Mouse (Mus musculus) midbrain, embryonic 12.5 days (tissue): ENCODE results near the gene Lrriq3. TPM values are rescaled to one million over a fixed set of nuclear protein-coding genes. Genes with fewer than 3 reads are reported as not detected.

ENCODE experiments used
- ATAC-seq: fragments of 200-750 bp; cut with Nextera tagmentation; 2 replicates; pipeline ENCODE4 v1.8.0; 2017; ENCODE audit warnings: low read depth, moderate TSS enrichment, moderate library complexity; ENCODE audit not compliant: low FRiP score
- H3K27ac ChIP-seq: fragments of 300-500 bp; sonication (generic); replicated peaks from 2 replicates; pipeline ENCODE4 v1.5.1; 2016; ENCODE audit warnings: mild to moderate bottlenecking
- H3K27me3 ChIP-seq: fragments of 300-500 bp; sonication (generic); 2 replicates; pipeline ENCODE4 v1.6.1; 2016; ENCODE audit warnings: mild to moderate bottlenecking
- H3K36me3 ChIP-seq: fragments of 300-500 bp; sonication (generic); 2 replicates; pipeline ENCODE4 v1.6.1; 2016
- H3K4me1 ChIP-seq: fragments of 300-500 bp; sonication (generic); 2 replicates; pipeline ENCODE4 v1.6.1; 2016
- H3K4me2 ChIP-seq: fragments of 300-500 bp; sonication (generic); replicated peaks from 2 replicates; pipeline ENCODE4 v1.6.1; 2016; ENCODE audit warnings: mild to moderate bottlenecking, moderate library complexity
- H3K4me3 ChIP-seq: fragments of 300-500 bp; sonication (generic); 2 replicates; pipeline ENCODE4 v1.5.1; 2016; ENCODE audit warnings: mild to moderate bottlenecking
- H3K9ac ChIP-seq: fragments of 300-500 bp; sonication (generic); replicated peaks from 2 replicates; pipeline ENCODE4 v1.6.1; 2016; ENCODE audit warnings: mild to moderate bottlenecking, moderate library complexity
- H3K9me3 ChIP-seq: fragments of 300-500 bp; sonication (generic); 2 replicates; pipeline ENCODE4 v1.6.1; 2016; ENCODE audit warnings: mild to moderate bottlenecking
- WGBS: fragments of 180-500 bp; shearing (Covaris S2); methylation state at CpG from one replicate; pipeline ENCODE4 v1.1.7; 2016; 5-methylcytosine and 5-hydroxymethylcytosine counted together
- polyA plus RNA-seq: library from polyadenylated mRNA; unstranded; fragments of >200 nt; fragmentation: Nextera tagmentation; extraction: Ambion mirVana; gene quantifications from 2 replicates; pipeline ENCODE4 v1.2.1, GENCODE M21; 2016

The Lrriq3 gene
- polyA plus RNA-seq, 1 experiment from 2014 or later: 1.1 TPM

GRCm38 (mm10) chr3:155137737-155138136 lies 44.5 kb downstream of the Lrriq3 start:
- WGBS: 89% methylated on average over 5 of the region's 5 CpGs
- no peak for ATAC-seq
- H3K27ac ChIP-seq: no peak overlapping the region

GRCm38 (mm10) chr3:155141047-155141446 lies 47.8 kb downstream of the Lrriq3 start:
- no peak for ATAC-seq
- Histone ChIP-seq H3K9ac (no peak overlapping the region), H3K27ac (no peak overlapping the region), H3K27me3 (no peaks in the 10 kb centered on the region), H3K36me3 (no peaks in the 10 kb centered on the region), H3K4me1 (no peaks in the 10 kb centered on the region), H3K4me2 (no peak overlapping the region), H3K9me3 (no peaks in the 10 kb centered on the region), H3K4me3 (no peak overlapping the region)
- WGBS: 89% methylated on average over 11 of the region's 11 CpGs

More at GRCm38 (mm10) chr3:155137737-155138136, 44.5 kb downstream of the Lrriq3 start:
- Histone ChIP-seq H3K9me3 (no peaks in the 10 kb centered on the region), H3K4me1 (no peaks in the 10 kb centered on the region), H3K9ac (no peak overlapping the region), H3K27me3 (no peaks in the 10 kb centered on the region), H3K4me2 (no peak overlapping the region), H3K4me3 (no peak overlapping the region), H3K36me3 (no peaks in the 10 kb centered on the region)

- Histone ChIP-seq H3K4me3 (no peak overlapping the region), H3K9ac (no peak overlapping the region), H3K4me1 (no peaks in the 10 kb centered on the region), H3K27me3 (no peaks in the 10 kb centered on the region), H3K4me2 (no peak overlapping the region), H3K36me3 (no peaks in the 10 kb centered on the region), H3K27ac (no peak overlapping the region), H3K9me3 (no peaks in the 10 kb centered on the region)
- no peak for ATAC-seq
- WGBS: 82% methylated on average over 1 of the region's 1 CpGs
Observed at GRCm38 (mm10) chr3:155144368-155144767, 51.1 kb downstream of the Lrriq3 start.

GRCm38 (mm10) chr3:155161842-155162241 lies 68.6 kb downstream of the Lrriq3 start:
- H3K9me3 ChIP-seq: 0 out of 2 replicates have a peak, but pooled peaks cover 5% of the 10 kb centered on the region
- no peak overlapping the region for H3K4me3 ChIP-seq
- no peaks in the 10 kb centered on the region for H3K36me3 ChIP-seq
- no peak overlapping the region for H3K27ac ChIP-seq
- no peak overlapping the region for H3K9ac ChIP-seq
- no peaks in the 10 kb centered on the region for H3K4me1 ChIP-seq
- no peaks in the 10 kb centered on the region for H3K27me3 ChIP-seq
- ATAC-seq: no peak
- H3K4me2 ChIP-seq: no peak overlapping the region

- H3K9ac ChIP-seq: no peak overlapping the region
- 72% methylated on average over 3 of the region's 3 CpGs for WGBS
- H3K4me1 ChIP-seq: no peaks in the 10 kb centered on the region
- H3K4me2 ChIP-seq: no peak overlapping the region
- no peak overlapping the region for H3K27ac ChIP-seq
- H3K4me3 ChIP-seq: no peak overlapping the region
- H3K36me3 ChIP-seq: no peaks in the 10 kb centered on the region
- H3K9me3 ChIP-seq: no peaks in the 10 kb centered on the region
- no peak for ATAC-seq
- H3K27me3 ChIP-seq: no peaks in the 10 kb centered on the region
Observed at GRCm38 (mm10) chr3:155180303-155180902, 87.2 kb downstream of the Lrriq3 start.

- Histone ChIP-seq H3K36me3 (no peaks in the 10 kb centered on the region), H3K27ac (no peak overlapping the region), H3K4me2 (no peak overlapping the region), H3K9me3 (no peaks in the 10 kb centered on the region), H3K4me3 (no peak overlapping the region), H3K4me1 (no peaks in the 10 kb centered on the region), H3K27me3 (no peaks in the 10 kb centered on the region), H3K9ac (no peak overlapping the region)
- 72% methylated on average over 2 of the region's 2 CpGs for WGBS
- no peak for ATAC-seq
Observed at GRCm38 (mm10) chr3:155186456-155186855, 93.2 kb downstream of the Lrriq3 start.

- Histone ChIP-seq H3K27ac (no peak overlapping the region), H3K9me3 (no peaks in the 10 kb centered on the region), H3K4me2 (no peak overlapping the region), H3K36me3 (no peaks in the 10 kb centered on the region), H3K4me1 (no peaks in the 10 kb centered on the region), H3K4me3 (no peak overlapping the region), H3K9ac (no peak overlapping the region), H3K27me3 (no peaks in the 10 kb centered on the region)
- ATAC-seq: no peak
- WGBS: 81% methylated on average over 2 of the region's 2 CpGs
Observed at GRCm38 (mm10) chr3:155188857-155189256, 95.6 kb downstream of the Lrriq3 start.

- no peak overlapping the region for H3K4me3 ChIP-seq
- H3K4me2 ChIP-seq: no peak overlapping the region
- no peaks in the 10 kb centered on the region for H3K27me3 ChIP-seq
- no peaks in the 10 kb centered on the region for H3K4me1 ChIP-seq
- H3K9ac ChIP-seq: no peak overlapping the region
- no peak overlapping the region for H3K27ac ChIP-seq
- H3K9me3 ChIP-seq: no peaks in the 10 kb centered on the region
- H3K36me3 ChIP-seq: no peaks in the 10 kb centered on the region
- peak; percentile 85 for ATAC-seq
- 15% methylated on average over 1 of the region's 1 CpGs for WGBS
Observed at GRCm38 (mm10) chr3:155234919-155235318, 141.7 kb downstream of the Lrriq3 start.

- Histone ChIP-seq H3K9me3 (no peaks in the 10 kb centered on the region), H3K9ac (no peak overlapping the region), H3K4me2 (no peak overlapping the region), H3K27ac (no peak overlapping the region), H3K27me3 (no peaks in the 10 kb centered on the region), H3K36me3 (no peaks in the 10 kb centered on the region), H3K4me3 (no peak overlapping the region), H3K4me1 (no peaks in the 10 kb centered on the region)
- ATAC-seq: no peak; the same call in 1 of the 2 replicates
Observed at GRCm38 (mm10) chr3:155235502-155235901, 142.3 kb downstream of the Lrriq3 start.

Other genes with a start within 250 kb of the Lrriq3 start
- not detected in 2 replicates for gene Tnni3k, start 38.0 kb upstream of the Lrriq3 start, polyA plus RNA-seq
- gene Fpgt, start within 50 bp of the Lrriq3 start, polyA plus RNA-seq: 21.1 and 21.2 TPM in 2 replicates